Mouse (Mus musculus) hindbrain, postnatal 0 days (tissue): Measurements from ENCODE around the gene Tmem131l. TPM values are rescaled to one million over a fixed set of nuclear protein-coding genes. Genes with fewer than 3 reads are reported as not detected.

Experiments
- ATAC-seq: fragments of 200-750 bp; cut with Nextera tagmentation; 2 replicates; pipeline ENCODE4 v1.8.0; 2017; ENCODE audit warnings: mild to moderate bottlenecking, moderate TSS enrichment, moderate library complexity
- DNase-seq: peaks from one replicate; pipeline ENCODE4 v3.0.0-alpha.2; 2015; ENCODE audit warnings: low spot score
- H3K27ac ChIP-seq: fragments of 300-500 bp; sonication (generic); 2 replicates; pipeline ENCODE4 v1.5.1; 2014; ENCODE audit warnings: mild to moderate bottlenecking
- H3K27me3 ChIP-seq: fragments of 300-500 bp; sonication (generic); 2 replicates; pipeline ENCODE4 v1.6.1; 2014; ENCODE audit warnings: low read length, mixed read lengths; ENCODE audit not compliant: insufficient read depth
- H3K36me3 ChIP-seq: fragments of 300-500 bp; sonication (generic); 2 replicates; pipeline ENCODE4 v1.6.1; 2014; ENCODE audit warnings: low read length, mixed read lengths; ENCODE audit not compliant: insufficient read depth
- H3K4me1 ChIP-seq: fragments of 300-500 bp; sonication (generic); 2 replicates; pipeline ENCODE4 v1.6.1; 2014; ENCODE audit warnings: antibody characterized with exemption, low read length, mixed read lengths; ENCODE audit not compliant: insufficient read depth
- H3K4me2 ChIP-seq: fragments of 300-500 bp; sonication (generic); 2 replicates; pipeline ENCODE4 v1.6.1; 2014; ENCODE audit warnings: low read depth, mild to moderate bottlenecking, low read length, moderate library complexity, mixed read lengths
- H3K4me3 ChIP-seq: fragments of 300-500 bp; sonication (generic); 2 replicates; pipeline ENCODE4 v1.5.1; 2014; ENCODE audit warnings: low read length
- H3K9ac ChIP-seq: fragments of 300-500 bp; sonication (generic); replicated peaks from 2 replicates; pipeline ENCODE4 v1.6.1; 2014; ENCODE audit warnings: mild to moderate bottlenecking, low read length, moderate library complexity, mixed read lengths
- H3K9me3 ChIP-seq: fragments of 300-500 bp; sonication (generic); 2 replicates; pipeline ENCODE4 v1.6.1; 2016; ENCODE audit warnings: low read length, mixed read lengths
- CTCF ChIP-seq: IDR thresholded peaks from 2 replicates; pipeline ENCODE4 v1.5.1; 2016; ENCODE audit warnings: antibody characterized with exemption, control low read depth, low read depth
- WGBS: fragments of 180-500 bp; shearing (Covaris S2); extraction: QIAGEN DNeasy Blood & Tissue Kit; methylation state at CpG from one replicate; pipeline ENCODE4 v1.1.7; 2014; 5-methylcytosine and 5-hydroxymethylcytosine counted together
- polyA plus RNA-seq: library from polyadenylated mRNA; unstranded; fragments of >200 nt; fragmentation: Nextera tagmentation; extraction: Ambion mirVana; gene quantifications from 2 replicates; pipeline ENCODE4 v1.2.1, GENCODE M21; 2015
- total RNA-seq: library from RNA; depleted of rRNA; stranded (reverse); fragments of >200 nt; gene quantifications from 2 replicates; pipeline ENCODE4 v1.2.3, GENCODE M21; 2014

Tmem131l gene
- total and polyA plus RNA-seq, 2 experiments from 2014 or later, result 18.6 to 33.2 TPM

DNA sequence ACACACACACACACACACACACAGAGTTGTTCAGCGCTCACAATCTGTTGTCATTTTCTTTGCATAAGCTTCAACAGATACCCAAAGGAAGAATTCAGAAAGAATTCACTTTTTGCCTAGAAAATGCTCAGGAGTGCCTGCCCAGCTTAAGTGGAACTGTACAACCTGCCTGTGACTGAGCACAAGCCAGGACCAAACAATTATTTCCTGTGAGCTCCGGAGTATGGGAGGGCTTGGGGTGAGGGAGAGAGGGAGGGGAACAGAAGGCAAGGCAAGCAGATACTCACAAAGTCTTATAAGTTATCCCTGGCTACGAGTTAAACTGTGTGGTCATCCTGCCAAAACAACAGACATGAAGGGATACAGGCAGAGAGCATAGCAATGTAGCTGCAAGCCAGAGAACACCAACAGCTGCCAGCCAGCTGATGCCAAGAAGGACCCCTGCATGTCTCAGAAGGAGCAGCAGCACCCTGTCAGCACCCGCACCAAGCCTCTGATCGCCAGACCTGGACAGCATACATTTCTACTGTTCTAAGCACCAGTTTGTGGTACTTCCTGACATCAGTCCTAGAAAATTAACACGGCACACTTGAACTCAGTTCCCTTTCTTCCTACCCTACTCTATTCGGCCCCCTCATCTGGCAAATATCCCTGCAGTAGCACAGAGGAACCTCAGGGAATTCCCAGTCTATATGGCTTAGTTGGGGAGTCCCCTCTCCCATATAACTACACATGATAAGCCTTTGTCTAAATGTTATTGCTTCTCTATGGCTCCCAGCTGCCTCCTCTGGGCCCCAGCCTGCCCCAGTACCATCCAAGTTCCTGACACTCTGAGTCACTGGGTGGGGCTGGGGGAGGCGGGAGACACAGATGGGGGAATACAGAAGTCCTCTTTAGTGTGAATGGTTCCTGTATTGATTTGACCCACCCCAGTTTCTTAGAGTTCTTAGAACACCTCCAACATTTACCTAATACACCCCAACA lies 18.5 kb downstream of the Tmem131l start:
- no peaks in the 10 kb centered on the region for H3K36me3 ChIP-seq
- H3K4me3 ChIP-seq, result no peak overlapping the region
- H3K27ac ChIP-seq, result no peak overlapping the region
- TF ChIP-seq CTCF, result no peak
- ATAC-seq (0 out of 2 replicates have a peak, but pooled peaks have one; percentile 27), DNase-seq (peak; percentile 48)
- H3K4me2 ChIP-seq, result no peak overlapping the region
- H3K9ac ChIP-seq, result no peak overlapping the region
- WGBS, result 57% methylated on average over 8 of the region's 8 CpGs
- no peaks in the 10 kb centered on the region for H3K27me3 ChIP-seq
- H3K4me1 ChIP-seq, result no peaks in the 10 kb centered on the region
- no peaks in the 10 kb centered on the region for H3K9me3 ChIP-seq

DNA sequence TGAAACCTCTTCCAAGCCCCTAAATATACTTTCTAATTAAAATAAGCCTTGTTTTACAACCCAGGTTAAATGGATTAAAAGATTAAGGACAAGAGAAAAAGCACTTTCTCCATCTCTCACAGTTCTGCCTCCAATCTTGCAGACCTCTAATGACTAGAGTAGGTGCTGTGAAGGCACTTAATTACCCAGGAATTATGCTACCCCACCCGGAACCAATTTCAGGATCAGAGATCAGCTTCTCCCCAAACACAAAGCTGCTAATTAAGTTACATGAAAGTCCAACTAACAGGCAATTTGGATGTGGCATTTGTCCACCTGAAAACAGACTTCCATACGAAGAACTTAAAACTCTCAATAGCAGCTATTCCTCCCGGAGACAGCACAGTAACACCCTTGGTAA lies 19.4 kb downstream of the Tmem131l start:
- TF ChIP-seq CTCF, result no peak

DNA sequence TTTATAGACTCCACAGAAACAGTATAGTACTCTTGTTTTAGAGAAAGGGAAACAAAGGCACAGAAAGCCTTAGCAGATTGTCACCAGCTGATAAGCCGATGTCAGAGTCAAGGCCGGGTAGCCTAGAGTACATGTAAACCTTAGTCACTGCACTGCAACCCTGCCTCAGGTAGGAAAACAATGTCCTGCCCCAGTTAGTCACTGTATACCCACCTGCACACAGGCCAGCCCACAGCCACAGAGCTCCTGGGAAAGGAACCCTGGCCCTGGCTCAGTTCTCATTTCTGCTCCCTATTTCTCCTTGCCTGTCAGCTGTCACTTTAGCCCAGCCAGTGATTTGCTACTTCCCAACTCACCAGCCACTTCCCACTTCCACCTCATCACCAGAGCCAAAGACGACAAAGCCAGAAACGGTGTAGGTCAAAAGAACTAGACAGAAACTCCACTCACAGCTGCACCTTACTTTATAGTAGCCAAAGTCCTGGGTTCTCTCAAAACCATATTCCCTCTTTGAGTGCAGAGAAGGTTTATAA lies 24.4 kb downstream of the Tmem131l start:
- ATAC-seq (no peak), DNase-seq (no peak)
- Histone ChIP-seq H3K27ac (no peak overlapping the region), H3K9me3 (no peaks in the 10 kb centered on the region), H3K4me3 (no peak overlapping the region), H3K9ac (no peak overlapping the region), H3K36me3 (no peaks in the 10 kb centered on the region), H3K27me3 (no peaks in the 10 kb centered on the region), H3K4me2 (no peak overlapping the region), H3K4me1 (no peaks in the 10 kb centered on the region)
- TF ChIP-seq CTCF, result no peak
- WGBS, result 85% methylated on average over 4 of the region's 4 CpGs

More for the DNA sequence above, 19.4 kb downstream of the Tmem131l start:
- Histone ChIP-seq H3K4me3 (no peak overlapping the region), H3K4me1 (no peaks in the 10 kb centered on the region), H3K27ac (no peak overlapping the region), H3K36me3 (no peaks in the 10 kb centered on the region), H3K4me2 (no peak overlapping the region), H3K9me3 (no peaks in the 10 kb centered on the region), H3K9ac (no peak overlapping the region), H3K27me3 (no peaks in the 10 kb centered on the region)
- no peak for ATAC-seq
- 47% methylated on average over 3 of the region's 3 CpGs for WGBS
- no peak for DNase-seq

DNA sequence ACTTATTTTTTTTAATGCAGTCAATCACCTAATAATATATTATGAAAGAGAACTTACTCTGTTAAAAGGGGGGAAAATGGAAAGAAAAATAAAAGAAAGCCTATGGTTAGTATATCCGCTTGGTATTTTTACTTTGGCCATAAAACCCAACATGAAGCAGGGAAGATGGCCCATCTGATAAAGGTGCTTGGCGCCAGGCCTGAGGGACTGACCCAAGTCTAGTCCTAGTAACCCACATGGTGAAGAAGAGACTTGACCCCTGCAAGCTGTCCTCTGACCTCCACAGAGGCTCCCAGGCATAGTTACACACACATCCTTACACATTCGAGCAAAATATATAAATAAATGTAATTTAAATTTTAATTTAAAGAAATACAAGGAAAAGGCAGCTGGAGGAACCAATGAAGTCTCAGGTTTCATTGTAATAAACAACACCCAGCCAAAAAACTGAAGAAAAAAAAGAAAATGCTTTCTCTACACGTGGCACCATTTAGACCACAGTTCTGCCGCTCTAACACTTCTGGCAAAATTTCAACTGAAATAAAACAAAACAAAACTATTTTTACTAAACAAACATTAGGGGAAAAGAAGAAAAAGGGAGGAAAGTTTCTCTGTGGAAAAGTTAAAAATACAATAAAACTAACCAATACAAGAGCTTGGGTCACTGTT lies 28.8 kb downstream of the Tmem131l start:
- Histone ChIP-seq H3K36me3 (no peaks in the 10 kb centered on the region), H3K4me2 (no peak overlapping the region), H3K9me3 (no peaks in the 10 kb centered on the region), H3K27me3 (no peaks in the 10 kb centered on the region), H3K4me1 (no peaks in the 10 kb centered on the region), H3K27ac (no peak overlapping the region), H3K4me3 (no peak overlapping the region), H3K9ac (no peak overlapping the region)
- no peak for TF ChIP-seq CTCF
- no peak for DNase-seq
- 79% methylated on average over 5 of the region's 5 CpGs for whole genome bisulfite sequencing
- ATAC-seq, result no peak

DNA sequence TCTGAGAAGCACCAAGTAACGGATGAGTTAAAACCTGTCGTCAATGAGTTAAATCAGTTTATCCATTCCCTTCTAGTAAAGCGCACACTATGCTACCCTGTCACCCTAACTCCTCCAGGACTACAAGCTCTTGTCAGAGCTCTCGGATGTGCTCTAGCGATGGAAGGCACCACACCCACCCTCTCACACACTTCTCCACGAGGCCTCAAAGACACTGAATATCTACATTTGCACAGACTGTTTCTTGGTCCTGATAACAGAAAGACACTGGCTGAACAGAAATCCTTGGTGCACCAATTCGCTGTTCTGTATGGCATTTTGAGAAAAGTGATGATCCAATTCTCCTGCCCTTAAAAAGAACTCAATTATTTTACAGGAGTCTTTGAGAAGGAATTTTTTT lies 34.0 kb downstream of the Tmem131l start:
- Histone ChIP-seq H3K27me3 (no peaks in the 10 kb centered on the region), H3K9me3 (no peaks in the 10 kb centered on the region), H3K36me3 (0 out of 2 replicates have a peak, but pooled peaks cover 4% of the 10 kb centered on the region), H3K4me1 (no peaks in the 10 kb centered on the region), H3K4me2 (no peak overlapping the region), H3K27ac (no peak overlapping the region), H3K4me3 (no peak overlapping the region), H3K9ac (no peak overlapping the region)
- ATAC-seq (no peak), DNase-seq (no peak)
- no peak for TF ChIP-seq CTCF
- 90% methylated on average over 7 of the region's 7 CpGs for WGBS

DNA sequence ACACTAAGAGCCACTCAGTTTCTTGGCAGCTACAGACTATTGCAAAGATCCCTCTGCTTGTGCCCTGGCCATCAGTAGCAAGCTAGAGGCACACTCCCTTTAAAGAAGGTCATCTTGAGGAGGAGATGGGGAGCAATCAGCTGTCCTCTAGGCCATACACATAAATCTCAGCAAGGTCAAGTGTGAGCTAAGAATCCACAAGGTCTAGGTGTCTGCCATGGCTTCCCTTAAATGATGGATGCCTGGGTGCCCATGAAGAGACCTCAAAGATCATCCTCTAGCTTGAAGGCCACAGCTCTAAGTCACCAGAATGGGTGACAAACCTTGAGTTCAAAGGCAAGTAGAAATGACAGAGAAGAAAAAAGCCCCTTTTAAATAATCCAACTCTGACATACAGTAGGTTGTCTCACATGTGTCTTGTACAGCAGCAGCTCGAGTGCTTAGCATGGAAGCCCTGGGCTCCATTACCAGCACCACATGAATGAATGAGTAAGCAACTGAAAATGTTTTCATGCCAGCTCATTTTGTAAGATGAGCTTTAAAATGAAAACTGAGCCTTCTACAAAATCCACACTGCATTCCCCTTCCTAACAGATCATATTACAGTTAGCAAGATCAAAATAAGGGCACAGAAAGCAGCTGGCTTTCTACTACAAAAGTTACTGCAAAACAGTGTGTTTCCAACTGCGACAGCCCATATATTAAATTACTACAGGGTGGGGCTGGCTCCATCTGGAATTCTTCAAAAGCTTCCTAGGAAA lies 35.5 kb downstream of the Tmem131l start:
- Histone ChIP-seq H3K4me2 (no peak overlapping the region), H3K27ac (no peak overlapping the region), H3K4me1 (no peaks in the 10 kb centered on the region), H3K36me3 (0 out of 2 replicates have a peak, but pooled peaks cover 4% of the 10 kb centered on the region), H3K9me3 (no peaks in the 10 kb centered on the region), H3K9ac (no peak overlapping the region), H3K4me3 (no peak overlapping the region), H3K27me3 (no peaks in the 10 kb centered on the region)
- no peak for TF ChIP-seq CTCF
- 68% methylated on average over 2 of the region's 2 CpGs for WGBS
- DNase-seq (no peak), ATAC-seq (no peak)
